Mouse (Mus musculus): ENCODE measurements at regions not wholly inside any gene's neighbourhood (a gene's known extent, or its start where the extent isn't known, plus 50 kb on each side); places are given as distances from the start of the nearest gene placed in this dataset.
A peak's percentile ranks its signal among the peaks of the same experiment; 100 is the strongest.

- Histone ChIP-seq H3K4me1 (ENCODE audit: control insufficient read depth, insufficient read depth, low read length) (no peaks in the 10 kb centered on the region; the same call in 1 of the 2 replicates), H3K4me3 (no peak overlapping the region), H3K36me3 (ENCODE audit: control insufficient read depth, insufficient read depth, low read length) (no peaks in the 10 kb centered on the region), H3K27me3 (ENCODE audit: control insufficient read depth, insufficient read depth, low read length) (no peaks in the 10 kb centered on the region), H3K9ac (ENCODE audit: low read depth, low read length) (no peak overlapping the region), H3K27ac (no peak overlapping the region), H3K79me2 (replicated peaks; ENCODE audit: control insufficient read depth, insufficient read depth, low read length) (no peaks in the 10 kb centered on the region)
- TF ChIP-seq EP300 (IDR thresholded peaks at IDR 0.05; ENCODE audit: insufficient read depth, low read depth, low read length) (no peak), POLR2A (IDR thresholded peaks at IDR 0.05; ENCODE audit: insufficient read depth, low read depth, low read length) (no peak), CTCF (IDR thresholded peaks at IDR 0.05) (no peak)
- 61% methylated on average over 6 of the region's 6 CpGs for WGBS
- intact Hi-C loops (cut with DNase I), result no loop called here
- DNase-seq, result no peak
Observed at GRCm38 (mm10) chr12:70675846-70676245, 149.5 kb upstream of the Frmd6 start.

GRCm38 (mm10) chr12:70679701-70680425 lies 145.5 kb upstream of the Frmd6 start:
- no peaks in the 10 kb centered on the region; the same call in 1 of the 2 replicates for H3K4me1 ChIP-seq (ENCODE audit: control insufficient read depth, insufficient read depth, low read length)
- no peaks in the 10 kb centered on the region for H3K36me3 ChIP-seq (ENCODE audit: control insufficient read depth, insufficient read depth, low read length)
- no peaks in the 10 kb centered on the region for H3K27me3 ChIP-seq (ENCODE audit: control insufficient read depth, insufficient read depth, low read length)
- peak overlapping the region; percentile 45; the same call in 1 of the 2 replicates for H3K27ac ChIP-seq
- peak; percentile 67 to 73 for DNase-seq
- TF ChIP-seq POLR2A (IDR thresholded peaks at IDR 0.05; ENCODE audit: insufficient read depth, low read depth, low read length) (no peak), CTCF (IDR thresholded peaks at IDR 0.05) (peak; percentile 38), EP300 (IDR thresholded peaks at IDR 0.05; ENCODE audit: insufficient read depth, low read depth, low read length) (0 out of 2 replicates have a peak, but pooled peaks have one; percentile 13)
- H3K79me2 ChIP-seq (replicated peaks; ENCODE audit: control insufficient read depth, insufficient read depth, low read length), result no peaks in the 10 kb centered on the region
- no peak overlapping the region for H3K9ac ChIP-seq (ENCODE audit: low read depth, low read length)
- intact Hi-C loops (cut with DNase I), result no loop called here
- WGBS, result 51% methylated on average over 20 of the region's 20 CpGs
- H3K4me3 ChIP-seq, result no peak overlapping the region

- H3K36me3 ChIP-seq (ENCODE audit: control insufficient read depth, insufficient read depth, low read length), result no peaks in the 10 kb centered on the region
- H3K4me1 ChIP-seq (ENCODE audit: control insufficient read depth, insufficient read depth, low read length), result no peaks in the 10 kb centered on the region; the same call in 1 of the 2 replicates
- no peak overlapping the region for H3K27ac ChIP-seq
- no peak for TF ChIP-seq EP300 (IDR thresholded peaks at IDR 0.05; ENCODE audit: insufficient read depth, low read depth, low read length)
- H3K27me3 ChIP-seq (ENCODE audit: control insufficient read depth, insufficient read depth, low read length), result no peaks in the 10 kb centered on the region
- no peaks in the 10 kb centered on the region for H3K79me2 ChIP-seq (replicated peaks; ENCODE audit: control insufficient read depth, insufficient read depth, low read length)
- DNase-seq, result no peak
- intact Hi-C loops (cut with DNase I), result no loop called here
- H3K9ac ChIP-seq (ENCODE audit: low read depth, low read length), result no peak overlapping the region
- no peak overlapping the region for H3K4me3 ChIP-seq
- 96% methylated on average over 8 of the region's 8 CpGs for WGBS
Observed at GRCm38 (mm10) chr12:70681407-70681990, 143.8 kb upstream of the Frmd6 start.

GRCm38 (mm10) chr12:70684354-70684753 lies 141.0 kb upstream of the Frmd6 start:
- TF ChIP-seq CTCF (IDR thresholded peaks at IDR 0.05), result no peak
- TF ChIP-seq EP300 (IDR thresholded peaks at IDR 0.05; ENCODE audit: insufficient read depth, low read depth, low read length), result no peak
- no peak for TF ChIP-seq POLR2A (IDR thresholded peaks at IDR 0.05; ENCODE audit: insufficient read depth, low read depth, low read length)
- no peak overlapping the region for H3K27ac ChIP-seq
- H3K79me2 ChIP-seq (replicated peaks; ENCODE audit: control insufficient read depth, insufficient read depth, low read length), result no peaks in the 10 kb centered on the region
- H3K36me3 ChIP-seq (ENCODE audit: control insufficient read depth, insufficient read depth, low read length), result no peaks in the 10 kb centered on the region
- no peaks in the 10 kb centered on the region for H3K27me3 ChIP-seq (ENCODE audit: control insufficient read depth, insufficient read depth, low read length)
- DNase-seq, result no peak
- WGBS, result 47% methylated on average over 9 of the region's 9 CpGs
- H3K4me3 ChIP-seq, result no peak overlapping the region
- H3K4me1 ChIP-seq (ENCODE audit: control insufficient read depth, insufficient read depth, low read length), result no peaks in the 10 kb centered on the region; the same call in 1 of the 2 replicates
- intact Hi-C loops (cut with DNase I), result no loop called here
- H3K9ac ChIP-seq (ENCODE audit: low read depth, low read length), result no peak overlapping the region

GRCm38 (mm10) chr12:70685432-70685831 lies 139.9 kb upstream of the Frmd6 start:
- H3K9ac ChIP-seq (ENCODE audit: low read depth, low read length), result no peak overlapping the region
- H3K79me2 ChIP-seq (replicated peaks; ENCODE audit: control insufficient read depth, insufficient read depth, low read length), result no peaks in the 10 kb centered on the region
- H3K4me3 ChIP-seq, result no peak overlapping the region
- no peaks in the 10 kb centered on the region for H3K27me3 ChIP-seq (ENCODE audit: control insufficient read depth, insufficient read depth, low read length)
- no peaks in the 10 kb centered on the region for H3K4me1 ChIP-seq (ENCODE audit: control insufficient read depth, insufficient read depth, low read length)
- DNase-seq, result no peak
- H3K27ac ChIP-seq, result no peak overlapping the region
- 81% methylated on average over 10 of the region's 10 CpGs for WGBS
- TF ChIP-seq POLR2A (IDR thresholded peaks at IDR 0.05; ENCODE audit: insufficient read depth, low read depth, low read length) (no peak), CTCF (IDR thresholded peaks at IDR 0.05) (no peak), EP300 (IDR thresholded peaks at IDR 0.05; ENCODE audit: insufficient read depth, low read depth, low read length) (no peak)
- intact Hi-C loops (cut with DNase I), result no loop called here
- H3K36me3 ChIP-seq (ENCODE audit: control insufficient read depth, insufficient read depth, low read length), result no peaks in the 10 kb centered on the region

GRCm38 (mm10) chr12:70686337-70686736 lies 139.0 kb upstream of the Frmd6 start:
- TF ChIP-seq POLR2A (IDR thresholded peaks at IDR 0.05; ENCODE audit: insufficient read depth, low read depth, low read length) (no peak), EP300 (IDR thresholded peaks at IDR 0.05; ENCODE audit: insufficient read depth, low read depth, low read length) (no peak), CTCF (IDR thresholded peaks at IDR 0.05) (no peak)
- Histone ChIP-seq H3K36me3 (ENCODE audit: control insufficient read depth, insufficient read depth, low read length) (no peaks in the 10 kb centered on the region), H3K27ac (no peak overlapping the region; the same call in 1 of the 2 replicates), H3K27me3 (ENCODE audit: control insufficient read depth, insufficient read depth, low read length) (no peaks in the 10 kb centered on the region), H3K4me3 (no peak overlapping the region), H3K79me2 (replicated peaks; ENCODE audit: control insufficient read depth, insufficient read depth, low read length) (no peaks in the 10 kb centered on the region), H3K4me1 (ENCODE audit: control insufficient read depth, insufficient read depth, low read length) (no peaks in the 10 kb centered on the region), H3K9ac (ENCODE audit: low read depth, low read length) (no peak overlapping the region)
- intact Hi-C loops (cut with DNase I), result no loop called here
- no peak for DNase-seq
- 74% methylated on average over 10 of the region's 10 CpGs for WGBS

Data from heart, adult 2 months (tissue).